Mouse (Mus musculus) urinary bladder, postnatal 0 days (tissue): ENCODE data around the gene Gga2. TPM values are rescaled to one million over a fixed set of nuclear protein-coding genes. Genes with fewer than 3 reads are reported as not detected.

Experiments used
- polyA plus RNA-seq: library from polyadenylated mRNA; unstranded; fragments of >200 nt; fragmentation: Nextera tagmentation; extraction: Ambion mirVana; gene quantifications from 2 replicates; pipeline ENCODE4 v1.2.1, GENCODE M21; 2015

Gene Gga2
- 27.8 and 30.1 TPM in 2 replicates for polyA plus RNA-seq

DNA sequence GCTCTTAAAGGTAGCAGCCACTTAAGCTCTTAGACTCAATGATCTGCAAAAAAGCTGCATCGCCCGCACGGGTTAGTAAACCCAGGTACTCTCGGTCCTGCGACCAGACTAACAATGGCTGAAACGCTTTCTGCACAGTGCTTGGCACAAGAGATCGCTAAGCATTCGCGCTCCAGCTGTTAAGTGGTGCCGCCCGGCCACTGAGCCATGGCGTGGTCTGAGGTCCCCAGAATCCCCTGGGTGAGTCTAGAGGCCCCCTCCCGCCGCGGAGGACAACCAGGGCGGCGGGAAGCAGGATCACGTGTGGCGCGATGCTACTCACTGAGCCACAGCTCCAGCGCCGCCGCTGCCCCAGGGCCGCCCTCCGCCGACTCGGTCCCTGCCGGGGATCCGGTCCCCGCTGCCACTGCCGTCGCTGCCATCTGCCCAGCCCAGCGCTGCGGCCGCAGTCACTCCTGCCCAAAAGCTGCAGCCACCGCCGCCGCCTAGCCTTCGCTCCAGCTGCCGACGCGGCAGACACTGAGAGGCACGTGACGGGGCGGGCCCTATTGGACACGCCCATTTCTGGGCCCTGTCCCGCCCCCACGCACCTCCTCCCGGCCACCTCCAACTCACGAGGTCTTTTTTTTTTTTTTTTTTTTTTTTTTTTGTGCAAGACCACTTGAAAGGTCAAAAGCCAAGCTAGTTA lies at the start of gene Gga2:
TSS of gene Gga2 (minus strand) at position 556 of the 688 bp plus-strand sequence.

DNA sequence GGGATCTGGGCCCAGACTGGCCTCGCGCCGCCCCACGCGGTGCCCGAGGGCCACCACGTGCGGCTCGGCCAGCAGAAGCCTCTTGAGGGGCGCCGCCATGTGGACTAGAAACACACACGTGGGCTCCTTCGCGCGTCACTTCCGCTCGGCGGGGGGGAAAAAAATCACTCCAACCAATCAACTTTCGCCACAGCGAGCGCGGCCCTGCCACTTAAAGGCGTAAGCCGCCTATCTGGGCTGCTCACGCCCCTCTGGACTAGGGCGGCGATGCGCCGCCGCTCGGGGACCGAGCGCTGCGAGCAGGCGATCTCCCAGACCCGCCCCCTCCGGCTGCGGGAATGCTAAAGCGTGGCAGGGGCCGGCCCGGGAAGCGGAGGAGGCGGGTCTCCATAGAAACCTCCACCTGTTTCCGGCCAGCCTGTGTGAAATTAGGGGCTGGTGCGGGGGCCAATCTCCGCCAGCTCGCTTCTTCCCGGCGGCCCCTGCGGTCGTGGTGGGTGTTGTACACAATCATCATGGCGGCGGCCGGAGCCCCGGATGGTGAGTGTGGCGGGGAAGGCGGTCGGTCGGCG lies 46.0 kb upstream of the Gga2 start, which contains the start of the genes Ubfd1 and Ears2:
TSS of gene Ubfd1 (plus strand) at position 231 of the 572 bp plus-strand sequence.
TSS of gene Ears2 (minus strand) at position 319 of the 572 bp plus-strand sequence.

DNA sequence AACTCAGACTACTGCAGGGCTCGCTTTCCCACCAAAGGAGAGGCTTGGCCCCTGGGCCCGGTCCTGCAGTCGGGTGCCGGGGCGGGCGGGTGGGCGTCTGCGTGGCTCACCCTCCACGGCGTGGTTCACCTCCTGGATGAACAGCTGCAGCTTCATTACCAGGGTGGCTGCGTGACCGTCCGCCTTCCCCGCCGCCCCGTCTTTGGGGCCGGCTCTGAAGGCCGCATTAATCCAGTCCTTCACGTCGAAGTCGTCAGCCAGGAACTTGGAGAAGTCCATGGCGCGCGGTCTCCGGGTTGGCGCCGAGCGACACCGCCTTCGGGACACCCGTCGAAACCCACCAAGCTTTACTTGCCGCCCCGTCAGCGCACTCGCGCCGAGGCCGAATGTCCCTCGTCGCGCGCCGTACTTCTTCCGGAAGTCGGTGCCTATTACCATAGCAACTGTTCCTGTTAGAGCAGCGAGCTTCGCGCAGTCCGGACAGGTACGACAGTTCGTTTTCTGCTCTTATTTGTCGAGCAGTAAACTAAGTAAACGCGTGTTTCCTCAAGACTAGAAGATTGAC lies 39.6 kb downstream of the Gga2 start, which contains the start of gene Cog7:
TSS of gene Cog7 (minus strand) at position 405 of the 565 bp plus-strand sequence.

Other genes with a start within 250 kb of the Gga2 start
- 2.4 and 2.6 TPM in 2 replicates for gene Scnn1b, start 156.2 kb downstream of the Gga2 start, polyA plus RNA-seq
- gene Cog7, start 39.5 kb downstream of the Gga2 start, polyA plus RNA-seq, result 16.4 and 17.0 TPM in 2 replicates
- 24.2 and 26.3 TPM in 2 replicates for gene Ubfd1, start 46.0 kb upstream of the Gga2 start, polyA plus RNA-seq
- gene Ears2, start 46.0 kb upstream of the Gga2 start, polyA plus RNA-seq, result 10.6 and 11.5 TPM in 2 replicates
- gene Ndufab1, start 80.7 kb upstream of the Gga2 start, polyA plus RNA-seq, result 604 and 638 TPM in 2 replicates
- gene Palb2, start 111.8 kb upstream of the Gga2 start, polyA plus RNA-seq, result 3.4 and 4.9 TPM in 2 replicates
- gene Dctn5, start 111.8 kb upstream of the Gga2 start, polyA plus RNA-seq, result 69.4 and 73.3 TPM in 2 replicates
- gene Plk1, start 138.2 kb upstream of the Gga2 start, polyA plus RNA-seq, result 15.1 and 22.0 TPM in 2 replicates
- gene Ern2, start 165.0 kb upstream of the Gga2 start, polyA plus RNA-seq, result 0.10 TPM in 1 of 2 replicates, not detected in the other
- 0.51 and 0.74 TPM in 2 replicates for gene Chp2, start 198.3 kb upstream of the Gga2 start, polyA plus RNA-seq